Mouse (Mus musculus): ENCODE results near the gene Vmn1r18. TPM values are rescaled to one million over a fixed set of nuclear protein-coding genes. Genes with fewer than 3 reads are reported as not detected.
"Not testable (repeated sequence)": the region's sequence is repeated elsewhere in the genome, so short reads cannot be mapped to it uniquely, and the experiment has no call there.

Vmn1r18 gene
- not detected in 2 replicates for polyA plus RNA-seq (2015; fragmentation: Nextera tagmentation; extraction: Ambion mirVana)

DNA sequence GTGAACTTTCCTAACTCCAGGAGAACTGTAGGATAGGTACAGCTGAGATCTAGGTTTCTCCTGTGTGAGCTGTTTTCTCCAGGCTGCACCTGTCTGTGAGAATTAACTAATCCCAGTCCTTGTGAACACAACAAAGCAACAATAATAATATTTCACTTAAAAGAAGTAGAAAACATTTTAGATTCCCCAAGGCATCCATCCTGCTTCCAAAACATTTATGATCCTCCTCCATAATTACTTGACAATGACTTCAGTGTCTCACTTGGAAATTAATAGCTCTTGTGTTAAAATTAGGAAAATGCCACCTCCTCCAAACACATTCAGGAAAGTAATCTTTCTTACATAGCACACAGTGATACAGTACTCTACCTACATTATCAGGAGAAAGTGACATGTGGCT is at the start of gene Vmn1r18:
Vmn1r18 (minus strand) TSS at position 101 of the 400 bp plus-strand sequence.
- Histone ChIP-seq H3K4me1 (replicated peaks) (no peaks in the 10 kb centered on the region), H3K27ac (no peak within 1 kb of the TSS), H3K27me3 (no peaks in the 10 kb centered on the region), H3K36me3 (no peaks in the 10 kb centered on the region), H3K9me3 (no peaks in the 10 kb centered on the region), H3K4me3 (no peak within 1 kb of the TSS), H3K4me2 (no peak within 1 kb of the TSS), H3K9ac (no peak within 1 kb of the TSS)
- no peak for ATAC-seq (ENCODE audit: low FRiP score)

GRCm38 (mm10) chr6:57431196-57431595 is 35.6 kb upstream of the Vmn1r18 start:
- no peak overlapping the region for H3K27ac ChIP-seq
- no peaks in the 10 kb centered on the region for H3K27me3 ChIP-seq
- H3K36me3 ChIP-seq = no peaks in the 10 kb centered on the region
- no peak overlapping the region for H3K9ac ChIP-seq
- WGBS = 87% methylated on average over 1 of the region's 1 CpGs
- no peak overlapping the region for H3K4me2 ChIP-seq
- no peaks in the 10 kb centered on the region for H3K9me3 ChIP-seq
- no peaks in the 10 kb centered on the region for H3K4me1 ChIP-seq (replicated peaks)
- no peak overlapping the region for H3K4me3 ChIP-seq
- no peak for ATAC-seq (ENCODE audit: low FRiP score)

GRCm38 (mm10) chr6:57428630-57429029 is 33.0 kb upstream of the Vmn1r18 start, which contains the start of gene Vmn1r20:
TSS of gene Vmn1r20 (plus strand) at chr6:57428930.
- 81% methylated on average over 1 of the region's 1 CpGs for WGBS
- H3K36me3 ChIP-seq = no peaks in the 10 kb centered on the region
- no peak for ATAC-seq (ENCODE audit: low FRiP score)

GRCm38 (mm10) chr6:57403480-57403879 is 7.9 kb upstream of the Vmn1r18 start, which contains the start of gene Vmn1r19:
TSS of gene Vmn1r19 (plus strand) at chr6:57403780.
- not testable (repeated sequence) for H3K4me2 ChIP-seq; H3K4me3 ChIP-seq; H3K9ac ChIP-seq; H3K27me3 ChIP-seq; H3K36me3 ChIP-seq; H3K27ac ChIP-seq; H3K9me3 ChIP-seq; ATAC-seq (ENCODE audit: low FRiP score); H3K4me1 ChIP-seq (replicated peaks)
- WGBS = 73% methylated on average over 3 of the region's 3 CpGs

More at GRCm38 (mm10) chr6:57428630-57429029, 33.0 kb upstream of the Vmn1r18 start, which contains the start of gene Vmn1r20:
- Histone ChIP-seq H3K9me3 (no peaks in the 10 kb centered on the region), H3K27me3 (no peaks in the 10 kb centered on the region), H3K27ac (no peak within 1 kb of the TSS), H3K4me3 (no peak within 1 kb of the TSS), H3K9ac (no peak within 1 kb of the TSS), H3K4me1 (replicated peaks) (no peaks in the 10 kb centered on the region), H3K4me2 (no peak within 1 kb of the TSS)

DNA sequence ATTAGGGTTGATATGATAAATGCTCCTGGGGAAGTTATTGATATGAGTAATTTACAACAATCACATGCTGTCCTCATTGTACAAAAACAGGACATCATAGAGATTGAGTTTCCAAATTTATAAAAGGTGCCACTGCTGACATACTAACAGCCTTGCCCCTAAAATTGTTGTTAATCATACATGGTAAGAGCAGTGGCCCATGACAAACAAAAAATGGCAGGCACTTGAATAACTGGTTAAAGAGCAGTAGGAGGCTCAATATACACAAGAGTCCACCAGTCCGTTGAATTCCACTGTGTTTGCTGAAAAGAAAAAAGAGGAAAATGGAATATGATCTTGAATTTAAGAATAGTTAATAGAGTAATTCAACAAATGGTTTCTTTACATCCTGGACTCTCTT is 28.1 kb downstream of the Vmn1r18 start:
- no peak overlapping the region for H3K27ac ChIP-seq
- H3K4me2 ChIP-seq = no peak overlapping the region
- H3K4me3 ChIP-seq = no peak overlapping the region
- ATAC-seq (ENCODE audit: low FRiP score) = no peak
- H3K4me1 ChIP-seq (replicated peaks) = no peaks in the 10 kb centered on the region
- no peak overlapping the region for H3K9ac ChIP-seq
- H3K36me3 ChIP-seq = no peaks in the 10 kb centered on the region
- H3K9me3 ChIP-seq = no peaks in the 10 kb centered on the region
- WGBS = 90% methylated on average over 1 of the region's 1 CpGs
- no peaks in the 10 kb centered on the region for H3K27me3 ChIP-seq

- not testable (repeated sequence) for H3K9ac ChIP-seq; H3K9me3 ChIP-seq; H3K4me2 ChIP-seq; H3K27ac ChIP-seq; H3K36me3 ChIP-seq; H3K4me1 ChIP-seq (replicated peaks); H3K27me3 ChIP-seq; ATAC-seq (ENCODE audit: low FRiP score); H3K4me3 ChIP-seq
- 95% methylated on average over 1 of the region's 1 CpGs for WGBS
Measured at GRCm38 (mm10) chr6:57365866-57366265, 29.7 kb downstream of the Vmn1r18 start.

- no peak within 1 kb of the TSS for H3K27ac ChIP-seq
- no peak for ATAC-seq (ENCODE audit: low FRiP score)
- H3K4me1 ChIP-seq (replicated peaks) = no peaks in the 10 kb centered on the region
- H3K9me3 ChIP-seq = no peaks in the 10 kb centered on the region
- no peak within 1 kb of the TSS for H3K4me2 ChIP-seq
- no peaks in the 10 kb centered on the region for H3K36me3 ChIP-seq
- WGBS = 93% methylated on average over 1 of the region's 1 CpGs
- no peaks in the 10 kb centered on the region for H3K27me3 ChIP-seq
- H3K4me3 ChIP-seq = no peak within 1 kb of the TSS
- H3K9ac ChIP-seq = no peak within 1 kb of the TSS
Measured at GRCm38 (mm10) chr6:57363627-57364026, 32.0 kb downstream of the Vmn1r18 start, which contains the start of gene Vmn1r17. TSS of gene Vmn1r17 (minus strand) at chr6:57363727.

GRCm38 (mm10) chr6:57356864-57357263 is 38.7 kb downstream of the Vmn1r18 start:
- H3K9ac ChIP-seq = no peak overlapping the region
- 88% methylated on average over 2 of the region's 2 CpGs for WGBS
- H3K27ac ChIP-seq = no peak overlapping the region
- no peaks in the 10 kb centered on the region for H3K4me1 ChIP-seq (replicated peaks)
- H3K4me3 ChIP-seq = no peak overlapping the region
- H3K36me3 ChIP-seq = no peaks in the 10 kb centered on the region
- no peak for ATAC-seq (ENCODE audit: low FRiP score)
- no peaks in the 10 kb centered on the region for H3K27me3 ChIP-seq
- H3K9me3 ChIP-seq = no peaks in the 10 kb centered on the region
- no peak overlapping the region for H3K4me2 ChIP-seq

- Histone ChIP-seq H3K4me3 (no peak within 1 kb of the TSS), H3K27ac (no peak within 1 kb of the TSS), H3K9ac (no peak within 1 kb of the TSS), H3K4me2 (no peak within 1 kb of the TSS), H3K4me1 (replicated peaks) (no peaks in the 10 kb centered on the region), H3K27me3 (no peaks in the 10 kb centered on the region), H3K9me3 (no peaks in the 10 kb centered on the region), H3K36me3 (no peaks in the 10 kb centered on the region)
- WGBS = 78% methylated on average over 3 of the region's 3 CpGs
- no peak for ATAC-seq (ENCODE audit: low FRiP score)
Measured at GRCm38 (mm10) chr6:57329394-57329793, 66.2 kb downstream of the Vmn1r18 start, which contains the start of gene Vmn1r16. TSS of gene Vmn1r16 (minus strand) at chr6:57329494.

Other genes starting within 250 kb of the Vmn1r18 start
- not detected in 2 replicates for gene Vmn1r12, start 238.9 kb downstream of the Vmn1r18 start, polyA plus RNA-seq (2015; fragmentation: Nextera tagmentation; extraction: Ambion mirVana)
- gene Vmn1r13, start 192.5 kb downstream of the Vmn1r18 start, polyA plus RNA-seq (2015; fragmentation: Nextera tagmentation; extraction: Ambion mirVana) = not detected in 2 replicates
- not detected in 2 replicates for gene Vmn1r14, start 164.1 kb downstream of the Vmn1r18 start, polyA plus RNA-seq (2015; fragmentation: Nextera tagmentation; extraction: Ambion mirVana)
- not detected in 2 replicates for gene Vmn1r15, start 137.8 kb downstream of the Vmn1r18 start, polyA plus RNA-seq (2015; fragmentation: Nextera tagmentation; extraction: Ambion mirVana)
- not detected in 2 replicates for gene Vmn1r16, start 66.3 kb downstream of the Vmn1r18 start, polyA plus RNA-seq (2015; fragmentation: Nextera tagmentation; extraction: Ambion mirVana)
- not detected in 2 replicates for gene Vmn1r17, start 32.1 kb downstream of the Vmn1r18 start, polyA plus RNA-seq (2015; fragmentation: Nextera tagmentation; extraction: Ambion mirVana)
- not detected in 2 replicates for gene Vmn1r19, start 8.0 kb upstream of the Vmn1r18 start, polyA plus RNA-seq (2015; fragmentation: Nextera tagmentation; extraction: Ambion mirVana)
- not detected in 2 replicates for gene Vmn1r20, start 33.1 kb upstream of the Vmn1r18 start, polyA plus RNA-seq (2015; fragmentation: Nextera tagmentation; extraction: Ambion mirVana)
- 6.1 and 6.9 TPM in 2 replicates for gene Ppm1k, start 139.7 kb upstream of the Vmn1r18 start, polyA plus RNA-seq (2015; fragmentation: Nextera tagmentation; extraction: Ambion mirVana)
- gene Herc6, start 185.2 kb upstream of the Vmn1r18 start, polyA plus RNA-seq (2015; fragmentation: Nextera tagmentation; extraction: Ambion mirVana) = 0.95 and 1.1 TPM in 2 replicates

All from hindbrain, embryonic 13.5 days (tissue).